Comparison of ENCODE assay signal across 9 mouse cellular contexts in genomic region chr3:116327001-116327615, GRCm38 (mm10).
A peak's percentile ranks its signal among the peaks of the same experiment; 100 is the strongest.
DNase-seq lines count a peak whose midpoint lies in the region; ATAC-seq and TF ChIP-seq lines count a peak whose summit lies in the region.
"Had no signal": no experiment of that assay in that cellular context is flagged by ENCODE, and none has a peak within 500 bp of the region (broad histone marks: within the 10 kb centered on the region; RNA-seq: fewer than 3 reads in every experiment).

No protein-coding gene starts in this region.

- no peaks in the 10 kb centered on the region for H3K9me3 ChIP-seq in E14TG2a.4 (ENCODE audit: low read length)
- H3K9me3 ChIP-seq in forebrain, embryonic 12.5 days = no peaks in the 10 kb centered on the region
- no peaks in the 10 kb centered on the region for H3K9me3 ChIP-seq in liver, embryonic 16.5 days (replicated peaks; ENCODE audit: control insufficient read depth, low read length)
- no peaks in the 10 kb centered on the region for H3K9me3 ChIP-seq in neural tube, embryonic 15.5 days (replicated peaks)

- no peaks in the 10 kb centered on the region for H3K36me3 ChIP-seq in E14TG2a.4 (ENCODE audit: insufficient read depth, low read length)
- peaks cover 8% of the 10 kb centered on the region; the same call in 1 of the 2 replicates for H3K36me3 ChIP-seq in forebrain, embryonic 12.5 days (replicated peaks)
- no peaks in the 10 kb centered on the region for H3K36me3 ChIP-seq in liver, embryonic 16.5 days (ENCODE audit: control insufficient read depth, insufficient read depth)
- H3K36me3 ChIP-seq in neural tube, embryonic 15.5 days = no peaks in the 10 kb centered on the region

- peak; percentile 94 for TF ChIP-seq CTCF in E14TG2a.4 (conservative IDR thresholded peaks at IDR 0.05; ENCODE audit: low read length)

- intact Hi-C loops in heart, postnatal 10 days (cut with DNase I) = loop anchor here (1.0 to 5.0 kb wide), 5 partner anchors 75 to 294 kb away; partner anchors contain the start of genes Gpr88 and Vcam1

- H3K4me1 ChIP-seq in E14TG2a.4 (replicated peaks; ENCODE audit: low read depth, low read length) = peaks cover 32% of the 10 kb centered on the region
- H3K4me1 ChIP-seq in forebrain, embryonic 12.5 days = peaks cover 24% of the 10 kb centered on the region
- H3K4me1 ChIP-seq in liver, embryonic 16.5 days (ENCODE audit: control insufficient read depth, low read depth, low read length) = no peaks in the 10 kb centered on the region; the same call in 1 of the 2 replicates
- H3K4me1 ChIP-seq in neural tube, embryonic 15.5 days = peaks cover 14% of the 10 kb centered on the region

- H3K9ac ChIP-seq in forebrain, embryonic 12.5 days = peak overlapping the region; percentile 33; the same call in 1 of the 2 replicates
- H3K9ac ChIP-seq in liver, embryonic 16.5 days (ENCODE audit: low read depth, low read length) = no peak overlapping the region
- peak overlapping the region; percentile 43 for H3K9ac ChIP-seq in neural tube, embryonic 15.5 days (replicated peaks)

- peak overlapping the region; percentile 54 for H3K4me3 ChIP-seq in E14TG2a.4 (replicated peaks; ENCODE audit: low read length)
- 0 out of 2 replicates have a peak overlapping the region, but pooled peaks have one; percentile 14 for H3K4me3 ChIP-seq in forebrain, embryonic 12.5 days (replicated peaks)
- peak overlapping the region; percentile 11; the same call in 1 of the 2 replicates for H3K4me3 ChIP-seq in liver, embryonic 16.5 days (ENCODE audit: low read depth, low read length)
- peak overlapping the region; percentile 32 for H3K4me3 ChIP-seq in neural tube, embryonic 15.5 days (replicated peaks)

- peak; percentile 53 for ATAC-seq in forebrain, embryonic 12.5 days (ENCODE audit: low FRiP score)
- ATAC-seq in liver, embryonic 16.5 days (ENCODE audit: low read depth) = peak; percentile 44; the same call in 1 of the 2 replicates
- peak; percentile 83 for ATAC-seq in neural tube, embryonic 15.5 days (ENCODE audit: low FRiP score)

- H3K27ac ChIP-seq in forebrain, embryonic 12.5 days = no peak overlapping the region
- no peak overlapping the region for H3K27ac ChIP-seq in liver, embryonic 16.5 days (ENCODE audit: low read length)
- H3K27ac ChIP-seq in neural tube, embryonic 15.5 days (replicated peaks) = no peak overlapping the region
- H3K27ac ChIP-seq: macrophage had no signal

- peak; percentile 67 for DNase-seq in c-Kit-positive CD71-positive TER-119-negative erythroid progenitor cells, embryonic 14.5 days (ENCODE audit: low read depth)
- peak; percentile 90 to 94 for DNase-seq in heart, postnatal 10 days
- DNase-seq in kidney, postnatal 4 days = peak; percentile 91 to 92
- peak; percentile 94 for DNase-seq in testis, postnatal 10 days (ENCODE audit: low spot score)

- 8% methylated on average over 23 of the region's 23 CpGs for WGBS in forebrain, embryonic 12.5 days
- WGBS in liver, embryonic 16.5 days (ENCODE audit: insufficient replicate concordance) = 19% methylated on average over 23 of the region's 23 CpGs
- 9% methylated on average over 23 of the region's 23 CpGs for WGBS in neural tube, embryonic 15.5 days

- peak overlapping the region; percentile 42 for H3K4me2 ChIP-seq in forebrain, embryonic 12.5 days
- peak overlapping the region; percentile 49 for H3K4me2 ChIP-seq in liver, embryonic 16.5 days (ENCODE audit: low read depth, low read length)
- peak overlapping the region; percentile 69 for H3K4me2 ChIP-seq in neural tube, embryonic 15.5 days

- peaks cover 42% of the 10 kb centered on the region for H3K27me3 ChIP-seq in E14TG2a.4 (ENCODE audit: insufficient read depth, low read length)
- H3K27me3 ChIP-seq in forebrain, embryonic 12.5 days = no peaks in the 10 kb centered on the region
- H3K27me3 ChIP-seq in liver, embryonic 16.5 days (ENCODE audit: control insufficient read depth, insufficient read depth, low read depth, low read length) = no peaks in the 10 kb centered on the region
- H3K27me3 ChIP-seq in neural tube, embryonic 15.5 days (replicated peaks) = no peaks in the 10 kb centered on the region
